Mouse (Mus musculus): Measurements from ENCODE around the gene Slc9a8. TPM values are rescaled to one million over a fixed set of nuclear protein-coding genes. Genes with fewer than 3 reads are reported as not detected.

Gene Slc9a8
- polyA plus RNA-seq, 1 experiment = 34.8 TPM

DNA sequence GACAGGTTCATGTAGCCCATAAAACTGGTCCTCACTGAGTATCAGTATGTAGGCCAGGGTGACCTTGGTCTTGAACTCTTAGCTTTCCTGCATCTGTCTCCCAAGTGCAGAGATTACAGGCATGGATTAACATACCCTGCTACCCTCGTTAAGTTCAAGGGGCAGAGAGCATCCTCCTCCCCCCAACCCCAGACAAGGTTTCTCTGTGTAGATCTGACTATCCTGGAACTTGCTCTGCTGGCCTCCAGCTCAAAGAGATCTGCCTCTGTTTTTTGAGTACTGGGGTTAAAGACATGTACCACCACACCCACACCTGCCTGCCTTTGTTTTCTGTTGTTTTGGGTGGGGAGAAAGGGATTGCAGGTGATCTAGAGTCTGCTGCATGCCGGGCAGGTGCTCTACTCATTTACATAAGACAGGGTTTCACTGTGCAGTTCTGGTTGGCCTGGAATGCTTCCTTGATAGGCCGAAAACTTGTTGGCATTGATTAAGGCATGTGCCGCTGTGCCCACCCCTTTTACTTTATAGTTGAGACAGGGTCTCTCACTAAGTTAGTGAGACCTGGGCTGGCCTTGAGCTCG lies 1.6 kb downstream of the Slc9a8 start:
- Histone ChIP-seq H3K27ac (ENCODE audit: insufficient read depth, low read depth, low read length) (no peak overlapping the region), H3K4me3 (ENCODE audit: low read depth, low read length) (no peak overlapping the region), H3K36me3 (ENCODE audit: control insufficient read depth, insufficient read depth, low read length) (peaks cover 29% of the 10 kb centered on the region), H3K4me1 (ENCODE audit: control insufficient read depth, insufficient read depth, insufficient read length, low read length) (peaks cover 20% of the 10 kb centered on the region; the same call in 1 of the 2 replicates), H3K27me3 (ENCODE audit: control insufficient read depth, insufficient read depth, low read length) (no peaks in the 10 kb centered on the region)
- 80% methylated on average over 5 of the region's 5 CpGs for WGBS
- TF ChIP-seq CTCF (IDR thresholded peaks at IDR 0.05; ENCODE audit: extremely low read depth, insufficient read length, insufficient replicate concordance, low read depth, low read length) (no peak), POLR2A (IDR thresholded peaks at IDR 0.05; ENCODE audit: low read depth, low read length) (no peak)

GRCm38 (mm10) chr2:167424040-167424439 lies 2.5 kb downstream of the Slc9a8 start:
- Histone ChIP-seq H3K27me3 (ENCODE audit: control insufficient read depth, insufficient read depth, low read length) (no peaks in the 10 kb centered on the region), H3K36me3 (ENCODE audit: control insufficient read depth, insufficient read depth, low read length) (peaks cover 31% of the 10 kb centered on the region), H3K27ac (ENCODE audit: insufficient read depth, low read depth, low read length) (no peak overlapping the region), H3K4me3 (ENCODE audit: low read depth, low read length) (no peak overlapping the region), H3K4me1 (ENCODE audit: control insufficient read depth, insufficient read depth, insufficient read length, low read length) (peaks cover 20% of the 10 kb centered on the region; the same call in 1 of the 2 replicates)
- TF ChIP-seq POLR2A (IDR thresholded peaks at IDR 0.05; ENCODE audit: low read depth, low read length) (no peak), CTCF (IDR thresholded peaks at IDR 0.05; ENCODE audit: extremely low read depth, insufficient read length, insufficient replicate concordance, low read depth, low read length) (no peak)
- WGBS = 72% methylated on average over 9 of the region's 9 CpGs

- TF ChIP-seq CTCF (IDR thresholded peaks at IDR 0.05; ENCODE audit: extremely low read depth, insufficient read length, insufficient replicate concordance, low read depth, low read length) = no peak
- no peak for TF ChIP-seq POLR2A (IDR thresholded peaks at IDR 0.05; ENCODE audit: low read depth, low read length)
- Histone ChIP-seq H3K27ac (ENCODE audit: insufficient read depth, low read depth, low read length) (peak overlapping the region; percentile 26), H3K4me3 (ENCODE audit: low read depth, low read length) (no peak overlapping the region), H3K36me3 (ENCODE audit: control insufficient read depth, insufficient read depth, low read length) (peaks cover 32% of the 10 kb centered on the region), H3K27me3 (ENCODE audit: control insufficient read depth, insufficient read depth, low read length) (no peaks in the 10 kb centered on the region), H3K4me1 (ENCODE audit: control insufficient read depth, insufficient read depth, insufficient read length, low read length) (peaks cover 20% of the 10 kb centered on the region; the same call in 1 of the 2 replicates)
- whole genome bisulfite sequencing = 82% methylated on average over 3 of the region's 3 CpGs
Measured at GRCm38 (mm10) chr2:167424516-167424915, 3.0 kb downstream of the Slc9a8 start.

DNA sequence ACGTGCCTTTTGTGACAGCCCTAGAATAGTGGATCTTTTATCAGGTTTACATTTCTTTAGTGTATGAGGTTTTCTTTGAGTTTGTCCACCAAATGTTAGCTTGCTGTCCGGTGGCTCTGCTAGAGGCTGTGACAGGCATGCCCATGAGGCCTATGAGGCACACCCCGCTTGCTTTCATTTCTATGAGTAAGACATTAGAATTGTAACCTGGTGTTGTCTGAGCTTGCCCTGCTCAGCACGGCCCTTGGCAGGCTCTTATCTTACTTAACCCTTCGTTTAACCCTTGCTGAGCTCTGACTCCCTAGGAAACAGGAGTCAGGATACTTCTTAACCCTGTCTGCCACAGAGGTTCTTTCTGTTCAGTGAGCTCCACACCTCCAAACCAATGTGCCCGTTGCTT lies 3.9 kb downstream of the Slc9a8 start:
- H3K4me3 ChIP-seq (ENCODE audit: low read depth, low read length) = no peak overlapping the region
- H3K36me3 ChIP-seq (ENCODE audit: control insufficient read depth, insufficient read depth, low read length) = peaks cover 32% of the 10 kb centered on the region
- H3K4me1 ChIP-seq (ENCODE audit: control insufficient read depth, insufficient read depth, insufficient read length, low read length) = peaks cover 20% of the 10 kb centered on the region; the same call in 1 of the 2 replicates
- peak overlapping the region; percentile 32; the same call in 1 of the 2 replicates for H3K27ac ChIP-seq (ENCODE audit: insufficient read depth, low read depth, low read length)
- TF ChIP-seq POLR2A (IDR thresholded peaks at IDR 0.05; ENCODE audit: low read depth, low read length) = no peak
- TF ChIP-seq CTCF (IDR thresholded peaks at IDR 0.05; ENCODE audit: extremely low read depth, insufficient read length, insufficient replicate concordance, low read depth, low read length) = no peak
- no peaks in the 10 kb centered on the region for H3K27me3 ChIP-seq (ENCODE audit: control insufficient read depth, insufficient read depth, low read length)
- 57% methylated on average over 6 of the region's 6 CpGs for WGBS

DNA sequence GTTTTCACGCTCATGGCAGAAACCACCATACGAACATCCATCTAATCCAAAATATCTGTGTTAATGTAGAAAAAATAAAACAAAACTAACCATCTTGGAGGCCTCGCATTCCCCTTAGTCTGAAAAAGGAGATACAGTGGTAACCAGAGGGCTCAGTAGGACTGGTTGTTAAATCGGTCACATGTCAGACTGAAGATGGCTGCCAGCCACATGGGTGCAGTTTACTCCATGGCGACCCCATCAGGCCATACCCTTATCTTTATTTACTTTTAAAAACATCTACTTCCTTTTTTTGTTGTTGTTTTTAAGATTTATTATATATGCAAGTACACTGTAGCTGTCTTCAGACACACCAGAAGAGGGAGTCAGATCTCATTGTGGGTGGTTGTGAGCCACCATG lies 8.1 kb downstream of the Slc9a8 start:
- H3K27ac ChIP-seq (ENCODE audit: insufficient read depth, low read depth, low read length) = no peak overlapping the region
- 85% methylated on average over 5 of the region's 5 CpGs for WGBS
- peaks cover 7% of the 10 kb centered on the region for H3K4me1 ChIP-seq (ENCODE audit: control insufficient read depth, insufficient read depth, insufficient read length, low read length)
- H3K36me3 ChIP-seq (ENCODE audit: control insufficient read depth, insufficient read depth, low read length) = peaks cover 36% of the 10 kb centered on the region
- H3K4me3 ChIP-seq (ENCODE audit: low read depth, low read length) = no peak overlapping the region
- TF ChIP-seq CTCF (IDR thresholded peaks at IDR 0.05; ENCODE audit: extremely low read depth, insufficient read length, insufficient replicate concordance, low read depth, low read length) = no peak
- no peak for TF ChIP-seq POLR2A (IDR thresholded peaks at IDR 0.05; ENCODE audit: low read depth, low read length)
- H3K27me3 ChIP-seq (ENCODE audit: control insufficient read depth, insufficient read depth, low read length) = no peaks in the 10 kb centered on the region

DNA sequence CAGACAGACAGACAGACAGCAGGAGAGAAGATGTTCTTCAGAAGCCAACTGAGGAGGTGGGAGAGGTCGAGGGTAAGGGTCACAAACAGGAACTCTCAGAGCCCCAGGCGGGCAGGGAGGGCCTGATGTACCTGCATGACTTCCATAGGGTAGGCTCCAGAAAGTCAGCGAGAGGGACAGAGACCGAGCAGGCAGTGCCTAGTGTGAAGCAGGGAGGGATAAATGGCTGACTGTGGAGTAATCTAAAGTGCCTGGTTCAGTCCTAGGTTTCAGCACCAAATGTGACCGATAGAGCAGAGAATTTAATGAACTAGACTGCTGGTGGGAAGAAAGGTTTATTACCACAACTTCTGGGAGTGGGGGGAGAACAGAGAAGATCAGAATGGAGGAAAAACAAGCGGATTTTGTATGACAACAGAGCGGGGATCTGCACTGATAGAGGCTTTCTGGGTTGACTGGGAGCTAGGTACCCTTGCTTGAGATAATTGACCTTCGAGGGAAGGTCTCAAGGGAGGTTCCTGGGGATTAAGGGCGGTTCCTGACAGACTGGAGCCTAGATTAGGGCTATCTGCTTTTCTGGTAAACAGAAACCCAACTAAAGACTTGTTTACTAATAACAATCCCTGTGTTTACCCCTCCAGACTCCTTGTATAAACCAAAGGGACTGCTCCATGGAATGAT lies 9.4 kb downstream of the Slc9a8 start:
- no peaks in the 10 kb centered on the region for H3K27me3 ChIP-seq (ENCODE audit: control insufficient read depth, insufficient read depth, low read length)
- H3K4me3 ChIP-seq (ENCODE audit: low read depth, low read length) = no peak overlapping the region
- peaks cover 38% of the 10 kb centered on the region for H3K36me3 ChIP-seq (ENCODE audit: control insufficient read depth, insufficient read depth, low read length)
- H3K27ac ChIP-seq (ENCODE audit: insufficient read depth, low read depth, low read length) = no peak overlapping the region
- TF ChIP-seq CTCF (IDR thresholded peaks at IDR 0.05; ENCODE audit: extremely low read depth, insufficient read length, insufficient replicate concordance, low read depth, low read length) = no peak
- no peak for TF ChIP-seq POLR2A (IDR thresholded peaks at IDR 0.05; ENCODE audit: low read depth, low read length)
- 79% methylated on average over 9 of the region's 9 CpGs for WGBS
- H3K4me1 ChIP-seq (ENCODE audit: control insufficient read depth, insufficient read depth, insufficient read length, low read length) = peaks cover 2% of the 10 kb centered on the region; the same call in 1 of the 2 replicates

DNA sequence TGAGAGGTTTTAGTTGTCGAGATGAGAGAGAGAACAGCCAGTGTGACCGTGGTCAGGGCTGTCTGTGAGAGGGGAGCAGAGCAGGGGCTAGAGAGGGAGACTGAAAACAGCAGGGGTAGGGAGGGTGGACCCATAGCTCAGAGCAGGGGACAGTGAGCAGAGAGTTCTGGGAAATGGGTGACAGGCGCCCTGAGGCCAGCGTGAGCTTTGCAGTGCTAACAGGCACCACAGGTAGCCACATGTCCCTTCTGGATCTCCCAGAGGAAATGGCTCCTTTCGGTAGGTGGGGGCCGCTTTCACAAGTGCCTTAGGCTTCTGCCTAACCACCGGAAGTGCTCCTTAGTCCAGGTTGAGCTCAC lies 9.9 kb downstream of the Slc9a8 start:
- TF ChIP-seq CTCF (IDR thresholded peaks at IDR 0.05; ENCODE audit: extremely low read depth, insufficient read length, insufficient replicate concordance, low read depth, low read length) (no peak), POLR2A (IDR thresholded peaks at IDR 0.05; ENCODE audit: low read depth, low read length) (no peak)
- WGBS = 72% methylated on average over 7 of the region's 7 CpGs
- Histone ChIP-seq H3K4me3 (ENCODE audit: low read depth, low read length) (no peak overlapping the region), H3K27me3 (ENCODE audit: control insufficient read depth, insufficient read depth, low read length) (no peaks in the 10 kb centered on the region), H3K4me1 (ENCODE audit: control insufficient read depth, insufficient read depth, insufficient read length, low read length) (peaks cover 2% of the 10 kb centered on the region; the same call in 1 of the 2 replicates), H3K27ac (ENCODE audit: insufficient read depth, low read depth, low read length) (peak overlapping the region; percentile 9; the same call in 1 of the 2 replicates), H3K36me3 (ENCODE audit: control insufficient read depth, insufficient read depth, low read length) (peaks cover 38% of the 10 kb centered on the region)

Measured in small intestine, adult 2 months (tissue).